Mouse (Mus musculus): ENCODE measurements around the gene Olfr118.
"Not testable (repeated sequence)": the region's sequence is repeated elsewhere in the genome, so short reads cannot be mapped to it uniquely, and the experiment has no call there.

DNA sequence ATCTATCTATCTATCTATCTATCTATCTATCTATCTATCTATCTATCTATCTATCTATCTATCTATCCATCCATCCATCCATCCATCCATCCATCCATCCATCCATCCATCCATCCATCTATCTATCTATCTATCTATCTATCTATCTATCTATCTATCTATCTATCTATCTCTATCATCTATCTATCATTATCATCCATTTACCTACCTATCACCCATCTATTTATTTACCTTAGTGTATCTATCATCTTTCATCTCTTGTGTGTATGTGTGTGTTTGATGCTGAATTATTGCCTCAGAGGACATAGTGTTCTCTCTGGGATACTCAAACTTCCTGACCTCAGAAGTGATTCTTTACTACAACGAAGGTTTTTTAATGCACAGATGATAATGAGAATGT is 29.5 kb downstream of the Olfr118 start, which contains the start of gene Olfr119:
- not testable (repeated sequence) for TF ChIP-seq POLR2A (IDR thresholded peaks at IDR 0.05; ENCODE audit: low read depth, low read length); CTCF (IDR thresholded peaks at IDR 0.05; ENCODE audit: extremely low read depth, insufficient read depth, insufficient read length, insufficient replicate concordance)
